Mouse (Mus musculus): ENCODE results near the gene Ttf1. TPM values are rescaled to one million over a fixed set of nuclear protein-coding genes. Genes with fewer than 3 reads are reported as not detected.

Gene Ttf1
- polyA plus RNA-seq, 1 experiment from 2014 or later: 6.9 TPM

- 30% methylated on average over 5 of the region's 5 CpGs for WGBS
- H3K27ac ChIP-seq (replicated peaks; ENCODE audit: low read depth, low read length): no peak overlapping the region
- ATAC-seq (ENCODE audit: low FRiP score, low TSS enrichment) (no peak), DNase-seq (no peak)
- no peak overlapping the region for H3K4me3 ChIP-seq (replicated peaks; ENCODE audit: low read depth, low read length)
- peaks cover 21% of the 10 kb centered on the region for H3K27me3 ChIP-seq (ENCODE audit: control insufficient read depth, insufficient read depth, low read length)
- peaks cover 17% of the 10 kb centered on the region for H3K4me1 ChIP-seq (ENCODE audit: control insufficient read depth, insufficient read depth, low read length)
- no peaks in the 10 kb centered on the region for H3K36me3 ChIP-seq (ENCODE audit: control insufficient read depth, insufficient read depth, low read length)
- H3K9me3 ChIP-seq (ENCODE audit: control insufficient read depth, low read length): no peaks in the 10 kb centered on the region
- no peak overlapping the region for H3K4me2 ChIP-seq (ENCODE audit: low read length)
- no peak overlapping the region for H3K9ac ChIP-seq (replicated peaks; ENCODE audit: low read length)
These were observed 8.1 kb upstream of the Ttf1 start for GRCm38 (mm10) chr2:29051932-29052331.

DNA sequence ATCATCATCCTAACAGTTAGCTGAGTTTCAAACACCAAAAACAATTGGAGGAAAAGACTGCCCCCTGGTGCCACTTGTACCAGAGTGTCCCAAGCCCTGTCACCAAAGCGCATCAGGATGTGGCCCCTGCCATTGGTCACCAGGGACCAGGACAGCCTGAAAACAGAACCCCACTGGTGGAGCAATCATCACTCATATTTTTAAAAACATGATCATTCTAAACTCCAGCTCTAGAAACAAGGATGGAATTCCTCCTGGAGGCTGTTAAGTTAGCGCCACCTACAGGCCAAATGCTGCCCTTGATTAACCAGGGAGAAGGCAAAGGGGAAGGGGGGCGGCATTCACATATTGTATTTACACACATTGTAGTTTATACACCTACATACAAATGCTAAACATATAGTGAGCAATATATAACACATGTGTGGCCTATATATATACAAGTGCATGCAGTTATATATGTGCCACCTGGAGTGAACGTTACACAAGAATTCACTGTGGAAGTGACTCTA is 7.1 kb upstream of the Ttf1 start:
- Histone ChIP-seq H3K27ac (replicated peaks; ENCODE audit: low read depth, low read length) (no peak overlapping the region), H3K9ac (replicated peaks; ENCODE audit: low read length) (no peak overlapping the region), H3K4me2 (ENCODE audit: low read length) (no peak overlapping the region; the same call in 1 of the 2 replicates), H3K36me3 (ENCODE audit: control insufficient read depth, insufficient read depth, low read length) (no peaks in the 10 kb centered on the region), H3K27me3 (ENCODE audit: control insufficient read depth, insufficient read depth, low read length) (peaks cover 24% of the 10 kb centered on the region), H3K9me3 (ENCODE audit: control insufficient read depth, low read length) (no peaks in the 10 kb centered on the region), H3K4me1 (ENCODE audit: control insufficient read depth, insufficient read depth, low read length) (peaks cover 17% of the 10 kb centered on the region), H3K4me3 (replicated peaks; ENCODE audit: low read depth, low read length) (no peak overlapping the region)
- DNase-seq: peak; percentile 89
- ATAC-seq (ENCODE audit: low FRiP score, low TSS enrichment): no peak
- WGBS: 29% methylated on average over 4 of the region's 4 CpGs

GRCm38 (mm10) chr2:29053802-29054544 is 6.1 kb upstream of the Ttf1 start:
- Histone ChIP-seq H3K9me3 (ENCODE audit: control insufficient read depth, low read length) (no peaks in the 10 kb centered on the region), H3K9ac (replicated peaks; ENCODE audit: low read length) (peak overlapping the region; percentile 56; the same call in 1 of the 2 replicates), H3K4me2 (ENCODE audit: low read length) (peak overlapping the region; percentile 78), H3K4me1 (ENCODE audit: control insufficient read depth, insufficient read depth, low read length) (peaks cover 17% of the 10 kb centered on the region), H3K27me3 (ENCODE audit: control insufficient read depth, insufficient read depth, low read length) (peaks cover 18% of the 10 kb centered on the region), H3K4me3 (replicated peaks; ENCODE audit: low read depth, low read length) (peak overlapping the region; percentile 47), H3K36me3 (ENCODE audit: control insufficient read depth, insufficient read depth, low read length) (no peaks in the 10 kb centered on the region), H3K27ac (replicated peaks; ENCODE audit: low read depth, low read length) (no peak overlapping the region)
- WGBS: 2% methylated on average over 20 of the region's 20 CpGs
- ATAC-seq (ENCODE audit: low FRiP score, low TSS enrichment): no peak
- DNase-seq: peak; percentile 89

DNA sequence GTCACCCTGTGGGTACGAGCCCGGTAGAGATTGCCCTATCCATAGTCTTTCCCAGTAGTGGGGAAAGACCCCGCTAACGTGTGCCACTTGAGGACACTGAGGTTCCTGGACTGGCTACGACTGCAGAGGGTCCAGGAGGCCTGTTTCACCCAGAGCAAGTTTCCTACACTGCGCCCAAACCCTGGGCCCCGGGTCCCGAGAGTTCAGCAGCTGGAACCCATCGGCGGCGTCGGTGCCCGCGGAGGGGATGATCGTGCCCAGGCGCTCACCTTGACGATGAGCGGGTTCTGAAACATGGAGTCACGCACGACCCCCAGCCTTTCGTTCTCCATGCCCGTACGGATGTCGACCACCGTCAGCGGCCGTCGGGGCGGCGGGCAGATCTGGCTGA is 5.5 kb upstream of the Ttf1 start:
- H3K27me3 ChIP-seq (ENCODE audit: control insufficient read depth, insufficient read depth, low read length): peaks cover 18% of the 10 kb centered on the region
- no peak overlapping the region for H3K27ac ChIP-seq (replicated peaks; ENCODE audit: low read depth, low read length)
- H3K4me1 ChIP-seq (ENCODE audit: control insufficient read depth, insufficient read depth, low read length): peaks cover 17% of the 10 kb centered on the region
- peak overlapping the region; percentile 56 for H3K9ac ChIP-seq (replicated peaks; ENCODE audit: low read length)
- H3K4me2 ChIP-seq (ENCODE audit: low read length): peak overlapping the region; percentile 78
- DNase-seq (no peak), ATAC-seq (ENCODE audit: low FRiP score, low TSS enrichment) (no peak)
- H3K4me3 ChIP-seq (replicated peaks; ENCODE audit: low read depth, low read length): peak overlapping the region; percentile 47
- H3K9me3 ChIP-seq (ENCODE audit: control insufficient read depth, low read length): no peaks in the 10 kb centered on the region
- no peaks in the 10 kb centered on the region for H3K36me3 ChIP-seq (ENCODE audit: control insufficient read depth, insufficient read depth, low read length)
- WGBS: 2% methylated on average over 30 of the region's 30 CpGs

GRCm38 (mm10) chr2:29054991-29055390 is 5.1 kb upstream of the Ttf1 start, which contains the start of gene Cfap77:
TSS of gene Cfap77 (minus strand) at chr2:29055066.
- DNase-seq (peak; percentile 88), ATAC-seq (ENCODE audit: low FRiP score, low TSS enrichment) (no peak)
- H3K4me1 ChIP-seq (ENCODE audit: control insufficient read depth, insufficient read depth, low read length): peaks cover 17% of the 10 kb centered on the region
- under 1% methylated on average over 25 of the region's 25 CpGs for WGBS
- no peaks in the 10 kb centered on the region for H3K36me3 ChIP-seq (ENCODE audit: control insufficient read depth, insufficient read depth, low read length)
- H3K4me2 ChIP-seq (ENCODE audit: low read length): peak within 1 kb of the TSS; percentile 78
- peaks cover 18% of the 10 kb centered on the region for H3K27me3 ChIP-seq (ENCODE audit: control insufficient read depth, insufficient read depth, low read length)
- peak within 1 kb of the TSS; percentile 56 for H3K9ac ChIP-seq (replicated peaks; ENCODE audit: low read length)
- H3K27ac ChIP-seq (replicated peaks; ENCODE audit: low read depth, low read length): no peak within 1 kb of the TSS
- peak within 1 kb of the TSS; percentile 47 for H3K4me3 ChIP-seq (replicated peaks; ENCODE audit: low read depth, low read length)
- H3K9me3 ChIP-seq (ENCODE audit: control insufficient read depth, low read length): no peaks in the 10 kb centered on the region

DNA sequence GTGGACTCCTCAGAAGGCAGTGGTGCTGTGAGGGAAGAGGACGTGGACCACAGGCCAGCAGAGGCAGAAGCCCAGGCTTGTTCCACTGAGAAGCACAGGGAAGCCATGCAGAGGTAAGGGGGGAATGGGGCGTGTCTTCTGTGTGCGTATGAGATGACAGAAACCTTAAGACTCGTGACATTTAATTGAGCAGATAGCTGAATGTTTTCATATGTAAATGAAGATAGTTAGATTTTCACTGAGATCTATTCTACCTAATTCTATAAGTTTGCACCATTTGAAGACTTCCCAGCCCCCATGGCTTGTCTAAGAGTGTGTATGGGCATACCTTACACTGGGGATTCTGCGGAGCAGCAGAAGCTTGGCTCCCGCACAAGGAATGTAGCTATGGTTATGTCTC is 5.7 kb downstream of the Ttf1 start:
- Histone ChIP-seq H3K9ac (replicated peaks; ENCODE audit: low read length) (no peak overlapping the region), H3K4me2 (ENCODE audit: low read length) (no peak overlapping the region), H3K4me3 (replicated peaks; ENCODE audit: low read depth, low read length) (no peak overlapping the region), H3K27ac (replicated peaks; ENCODE audit: low read depth, low read length) (no peak overlapping the region), H3K4me1 (ENCODE audit: control insufficient read depth, insufficient read depth, low read length) (peaks cover 9% of the 10 kb centered on the region; the same call in 1 of the 2 replicates), H3K9me3 (ENCODE audit: control insufficient read depth, low read length) (no peaks in the 10 kb centered on the region), H3K36me3 (ENCODE audit: control insufficient read depth, insufficient read depth, low read length) (peaks cover 34% of the 10 kb centered on the region), H3K27me3 (ENCODE audit: control insufficient read depth, insufficient read depth, low read length) (no peaks in the 10 kb centered on the region)
- no peak for ATAC-seq (ENCODE audit: low FRiP score, low TSS enrichment)
- 94% methylated on average over 6 of the region's 6 CpGs for WGBS
- DNase-seq: no peak

- Histone ChIP-seq H3K27ac (replicated peaks; ENCODE audit: low read depth, low read length) (no peak overlapping the region), H3K4me2 (ENCODE audit: low read length) (no peak overlapping the region), H3K4me3 (replicated peaks; ENCODE audit: low read depth, low read length) (no peak overlapping the region), H3K27me3 (ENCODE audit: control insufficient read depth, insufficient read depth, low read length) (no peaks in the 10 kb centered on the region), H3K36me3 (ENCODE audit: control insufficient read depth, insufficient read depth, low read length) (peaks cover 40% of the 10 kb centered on the region), H3K9me3 (ENCODE audit: control insufficient read depth, low read length) (no peaks in the 10 kb centered on the region), H3K9ac (replicated peaks; ENCODE audit: low read length) (no peak overlapping the region), H3K4me1 (ENCODE audit: control insufficient read depth, insufficient read depth, low read length) (0 out of 2 replicates have a peak, but pooled peaks cover 3% of the 10 kb centered on the region)
- ATAC-seq (ENCODE audit: low FRiP score, low TSS enrichment) (no peak), DNase-seq (peak; percentile 83)
- 57% methylated on average over 7 of the region's 7 CpGs for WGBS
These were observed 6.3 kb downstream of the Ttf1 start for GRCm38 (mm10) chr2:29066410-29066809.

GRCm38 (mm10) chr2:29074676-29075075 is 14.6 kb downstream of the Ttf1 start:
- Histone ChIP-seq H3K4me3 (replicated peaks; ENCODE audit: low read depth, low read length) (no peak overlapping the region), H3K4me1 (ENCODE audit: control insufficient read depth, insufficient read depth, low read length) (no peaks in the 10 kb centered on the region), H3K36me3 (ENCODE audit: control insufficient read depth, insufficient read depth, low read length) (peaks cover 88% of the 10 kb centered on the region), H3K9ac (replicated peaks; ENCODE audit: low read length) (no peak overlapping the region), H3K9me3 (ENCODE audit: control insufficient read depth, low read length) (no peaks in the 10 kb centered on the region), H3K27ac (replicated peaks; ENCODE audit: low read depth, low read length) (no peak overlapping the region), H3K27me3 (ENCODE audit: control insufficient read depth, insufficient read depth, low read length) (no peaks in the 10 kb centered on the region), H3K4me2 (ENCODE audit: low read length) (no peak overlapping the region)
- ATAC-seq (ENCODE audit: low FRiP score, low TSS enrichment) (no peak), DNase-seq (no peak)
- WGBS: 94% methylated on average over 7 of the region's 7 CpGs

Data from midbrain, embryonic 14.5 days (tissue).